Mouse (Mus musculus): ENCODE results near the gene Oprm1.

The Oprm1 gene

GRCm38 (mm10) chr10:7052315-7053017 lies 294.2 kb downstream of the Oprm1 start, which contains the start of gene Ipcef1:
Gene Ipcef1 (minus strand): TSS chr10:7052478.
- DNase-seq, result peak; percentile 25

GRCm38 (mm10) chr10:7054560-7055205 lies 296.4 kb downstream of the Oprm1 start:
- no peak for DNase-seq

GRCm38 (mm10) chr10:7057546-7057945 lies 299.2 kb downstream of the Oprm1 start:
- no peak for DNase-seq

- DNase-seq, result no peak
Measured at GRCm38 (mm10) chr10:7060326-7060725, 302.0 kb downstream of the Oprm1 start.

- DNase-seq, result no peak
Measured at GRCm38 (mm10) chr10:7062993-7063392, 304.7 kb downstream of the Oprm1 start.

- DNase-seq, result no peak
Measured at GRCm38 (mm10) chr10:7063752-7064457, 305.6 kb downstream of the Oprm1 start.

GRCm38 (mm10) chr10:7068608-7069007 lies 310.3 kb downstream of the Oprm1 start:
- peak; percentile 41 for DNase-seq

GRCm38 (mm10) chr10:7069090-7069489 lies 310.8 kb downstream of the Oprm1 start:
- no peak for DNase-seq

GRCm38 (mm10) chr10:7070100-7070835 lies 312.0 kb downstream of the Oprm1 start:
- no peak for DNase-seq

- DNase-seq, result no peak
Measured at GRCm38 (mm10) chr10:7070924-7071323, 312.6 kb downstream of the Oprm1 start.

GRCm38 (mm10) chr10:7074231-7074630 lies 315.9 kb downstream of the Oprm1 start:
- DNase-seq, result no peak

- DNase-seq, result no peak
Measured at GRCm38 (mm10) chr10:7075661-7076060, 317.4 kb downstream of the Oprm1 start.

GRCm38 (mm10) chr10:7076201-7076600 lies 317.9 kb downstream of the Oprm1 start:
- DNase-seq, result peak; percentile 85

- peak; percentile 36 for DNase-seq
Measured at GRCm38 (mm10) chr10:7076662-7077211, 318.4 kb downstream of the Oprm1 start.

GRCm38 (mm10) chr10:7077389-7077808 lies 319.1 kb downstream of the Oprm1 start:
- DNase-seq, result no peak

GRCm38 (mm10) chr10:7077971-7078370 lies 319.7 kb downstream of the Oprm1 start:
- no peak for DNase-seq
